Mouse (Mus musculus): Measurements from ENCODE around the gene Zfp655.
"Not testable (repeated sequence)": the region's sequence is repeated elsewhere in the genome, so short reads cannot be mapped to it uniquely, and the experiment has no call there.

Gene Zfp655

GRCm38 (mm10) chr5:145222840-145223239, 8.7 kb upstream of the Zfp655 start:
- no peak for DNase-seq (ENCODE audit: low spot score)

DNA sequence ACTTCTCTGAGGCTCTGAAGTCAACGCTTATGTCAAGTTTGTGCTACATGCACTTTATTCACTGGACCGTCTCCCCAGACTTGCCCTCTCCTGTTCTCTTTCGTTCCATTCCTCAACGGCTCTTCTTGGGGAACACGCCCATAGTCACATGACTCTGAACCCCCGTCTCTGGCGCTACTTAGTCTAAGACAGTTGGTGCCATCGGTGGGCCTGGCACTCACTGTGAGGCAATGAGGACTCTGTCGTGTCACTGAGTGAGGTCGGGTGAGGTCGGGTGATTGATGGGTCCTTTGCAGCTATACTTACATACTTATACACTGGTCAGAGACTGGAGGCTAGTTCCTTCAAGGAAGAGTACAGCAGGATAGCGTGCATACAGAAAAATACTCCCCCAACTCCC, 8.1 kb upstream of the Zfp655 start:
- no peak for DNase-seq (ENCODE audit: low spot score)

GRCm38 (mm10) chr5:145226453-145226852, 5.1 kb upstream of the Zfp655 start:
- DNase-seq (ENCODE audit: low spot score): no peak

DNA sequence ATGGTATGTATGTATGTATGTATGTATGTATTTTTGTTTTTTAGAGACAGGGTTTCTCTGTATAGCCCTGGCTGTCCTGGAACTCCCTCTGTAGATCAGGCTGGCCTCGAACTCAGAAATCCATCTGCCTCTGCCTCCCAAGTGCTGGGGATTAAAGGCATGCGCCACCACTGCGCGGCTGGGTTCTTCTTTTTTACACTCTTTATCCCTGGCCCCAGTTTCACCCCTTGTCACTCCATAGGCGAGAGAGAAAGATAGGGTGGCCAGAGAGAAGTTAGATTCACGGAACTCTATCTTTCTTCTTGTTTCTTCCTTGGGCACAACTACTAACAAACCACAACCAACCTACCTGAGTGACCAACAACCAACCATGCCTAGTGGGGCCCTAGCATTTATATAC, 2.2 kb upstream of the Zfp655 start:
- DNase-seq (ENCODE audit: low spot score): not testable (repeated sequence)

GRCm38 (mm10) chr5:145230641-145231040, 874 bp upstream of the Zfp655 start:
- DNase-seq (ENCODE audit: low spot score): no peak

DNA sequence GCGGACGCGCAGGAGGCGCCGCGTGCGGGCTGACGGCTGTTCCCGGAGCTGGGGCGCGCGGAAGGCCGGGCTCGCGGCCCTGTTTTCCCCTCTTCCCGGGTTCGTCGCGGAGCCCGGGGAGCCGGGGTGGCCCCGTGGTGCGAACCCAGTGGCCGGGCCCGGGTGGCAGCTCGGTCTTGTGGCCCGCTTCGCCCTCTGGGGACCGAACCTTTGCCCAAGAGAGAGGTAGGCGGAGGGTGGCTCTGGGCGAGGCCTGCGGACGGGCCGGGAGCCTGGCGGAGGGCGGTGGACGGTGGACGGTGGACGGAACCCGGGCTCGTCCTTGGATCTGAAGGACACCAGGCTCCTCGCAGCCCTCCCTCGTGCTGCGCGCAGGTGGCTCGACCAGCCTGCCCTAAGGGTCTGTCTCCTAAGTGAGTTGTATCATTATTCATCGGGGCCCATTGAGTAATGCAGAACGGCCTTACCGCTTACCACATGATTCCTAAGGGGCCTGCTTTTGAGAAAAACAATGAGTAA, 437 bp downstream of the Zfp655 start:
- DNase-seq (ENCODE audit: low spot score): no peak

DNA sequence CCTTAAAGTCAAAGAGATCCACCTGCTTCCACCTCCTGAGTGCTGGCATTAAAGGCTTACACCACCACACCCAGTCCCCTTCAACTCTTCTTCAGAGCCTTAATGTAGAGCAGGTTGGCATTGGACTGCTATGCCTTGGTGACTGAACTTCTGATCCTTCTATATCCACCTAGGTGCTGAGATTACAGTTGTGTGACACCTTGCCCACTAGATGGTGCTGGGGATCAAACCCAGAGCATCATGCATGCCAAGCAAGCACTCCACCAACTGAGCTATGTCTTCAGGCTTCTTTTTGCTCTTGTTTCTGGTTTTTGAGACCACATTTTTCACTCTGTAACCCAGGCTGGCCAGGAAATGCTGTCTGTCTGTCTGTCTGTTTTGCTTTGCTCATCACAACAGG, 3.1 kb downstream of the Zfp655 start:
- DNase-seq (ENCODE audit: low spot score): no peak

GRCm38 (mm10) chr5:145249520-145249919, 18.0 kb downstream of the Zfp655 start:
- no peak for DNase-seq (ENCODE audit: low spot score)

DNA sequence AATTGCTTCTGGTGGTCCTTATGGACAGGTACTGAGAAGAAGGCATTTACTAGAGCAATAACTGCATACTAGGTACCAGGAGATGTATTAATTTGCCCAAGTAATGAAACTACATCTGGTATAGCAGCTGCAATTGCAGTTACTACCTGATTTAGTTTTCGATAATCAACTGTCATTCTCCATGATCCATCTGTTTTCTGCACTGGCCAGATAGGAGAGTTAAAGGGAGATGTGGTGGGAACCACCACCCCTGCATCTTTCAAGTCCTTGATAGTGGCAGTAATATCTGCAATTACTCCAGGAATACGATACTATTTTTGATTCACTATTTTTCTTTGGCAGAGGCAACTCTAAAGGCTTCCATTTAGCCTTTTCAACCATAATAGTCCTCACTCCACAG, 42.1 kb downstream of the Zfp655 start:
- DNase-seq (ENCODE audit: low spot score): not testable (repeated sequence)

DNA sequence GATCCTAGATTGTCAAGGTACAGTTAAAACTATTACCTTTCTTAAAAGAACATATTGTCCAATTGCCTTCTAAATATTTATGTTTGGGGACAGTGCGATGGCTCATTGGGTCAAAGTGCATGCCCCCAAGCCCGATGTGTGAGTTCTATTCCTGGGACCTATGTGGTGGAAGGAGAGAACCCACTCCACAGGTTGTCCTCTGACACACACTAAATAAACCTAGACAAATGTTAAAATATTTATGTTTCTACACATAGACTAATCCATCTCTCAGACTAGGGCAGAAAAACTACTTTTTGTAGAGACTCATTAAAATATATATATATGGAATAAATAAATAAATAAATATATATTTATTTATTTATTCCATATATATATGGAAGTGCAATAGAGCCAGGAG, 48.4 kb downstream of the Zfp655 start:
- DNase-seq (ENCODE audit: low spot score): no peak

- DNase-seq (ENCODE audit: low spot score): peak; percentile 94
Measured at GRCm38 (mm10) chr5:145280371-145281143, 49.0 kb downstream of the Zfp655 start, which contains the start of gene Zscan25. Gene Zscan25, plus strand, starts transcription at chr5:145280500.

GRCm38 (mm10) chr5:145288382-145288781, 56.9 kb downstream of the Zfp655 start:
- DNase-seq (ENCODE audit: low spot score): no peak

- no peak for DNase-seq (ENCODE audit: low spot score)
Measured at GRCm38 (mm10) chr5:145290697-145291096, 59.2 kb downstream of the Zfp655 start.

DNA sequence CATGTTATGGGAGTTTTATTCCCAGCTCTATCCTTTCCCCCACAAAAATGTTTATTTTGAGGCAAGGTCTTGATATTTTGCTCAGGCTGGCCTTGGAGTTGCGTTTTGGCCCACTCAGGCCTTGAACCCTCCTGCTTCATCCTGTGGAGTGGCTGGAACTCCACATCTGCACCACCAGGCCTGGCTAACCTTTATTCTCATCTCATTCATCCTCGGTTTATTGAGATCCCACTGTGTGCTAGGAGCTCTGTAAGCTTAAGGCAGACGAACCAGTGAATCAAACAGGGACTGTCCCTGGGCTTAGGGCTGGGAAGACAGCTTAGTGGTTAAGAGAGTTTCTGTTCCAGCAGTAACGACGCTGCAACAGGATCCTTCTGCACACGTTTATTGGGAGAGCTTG, 60.9 kb downstream of the Zfp655 start:
- no peak for DNase-seq (ENCODE audit: low spot score)

Measured in testis, postnatal 14 days (tissue).